Mouse (Mus musculus) small intestine, adult 2 months (tissue): ENCODE results near the gene Selenop.

ENCODE experiments used
- CTCF ChIP-seq: fragments of 200-500 bp; IDR thresholded peaks from 2 replicates; pipeline ENCODE4 v1.5.1; 2012; ENCODE audit warnings: low read depth, mild to moderate bottlenecking, control low read depth, inconsistent platforms, low read length, moderate library complexity, mixed read lengths; ENCODE audit not compliant: insufficient replicate concordance, insufficient read length; ENCODE audit errors: extremely low read depth
- POLR2A ChIP-seq: fragments of 200-500 bp; IDR thresholded peaks from 2 replicates; pipeline ENCODE4 v1.6.1; 2012; ENCODE audit warnings: low read depth, mild to moderate bottlenecking, control low read depth, inconsistent platforms, low read length, moderate library complexity

- TF ChIP-seq POLR2A: no peak
- no peak for TF ChIP-seq CTCF
Measured at GRCm38 (mm10) chr15:3279242-3279641, 10.9 kb downstream of the Selenop start.
